Mouse (Mus musculus): Measurements from ENCODE around the gene Klhl29.
A peak's percentile ranks its signal among the peaks of the same experiment; 100 is the strongest.

The Klhl29 gene

GRCm38 (mm10) chr12:5125907-5126306 is 249.6 kb downstream of the Klhl29 start:
- DNase-seq (ENCODE audit: low spot score in 2 of 2), result no peak

DNA sequence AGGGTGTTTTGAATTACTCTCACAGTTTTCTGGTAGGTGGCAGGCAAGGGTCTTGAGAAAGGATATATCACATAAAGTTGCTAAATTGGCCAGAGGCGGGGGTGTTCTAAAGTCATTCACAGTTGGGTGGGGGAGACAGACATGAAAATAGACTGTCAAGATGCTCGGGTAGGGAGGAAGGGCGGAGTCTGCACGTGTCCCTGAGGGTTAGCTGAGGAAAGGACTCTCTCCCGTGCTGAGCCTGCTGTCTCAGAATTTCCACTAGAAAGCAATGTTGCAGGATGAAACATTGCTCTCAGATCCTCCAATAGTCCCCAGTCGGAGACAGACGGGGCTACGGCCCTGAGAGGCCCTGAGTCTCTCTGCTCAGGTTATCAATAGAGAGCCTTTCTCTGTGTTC is 252.5 kb downstream of the Klhl29 start:
- no peak for DNase-seq (ENCODE audit: low spot score in 2 of 2)

DNA sequence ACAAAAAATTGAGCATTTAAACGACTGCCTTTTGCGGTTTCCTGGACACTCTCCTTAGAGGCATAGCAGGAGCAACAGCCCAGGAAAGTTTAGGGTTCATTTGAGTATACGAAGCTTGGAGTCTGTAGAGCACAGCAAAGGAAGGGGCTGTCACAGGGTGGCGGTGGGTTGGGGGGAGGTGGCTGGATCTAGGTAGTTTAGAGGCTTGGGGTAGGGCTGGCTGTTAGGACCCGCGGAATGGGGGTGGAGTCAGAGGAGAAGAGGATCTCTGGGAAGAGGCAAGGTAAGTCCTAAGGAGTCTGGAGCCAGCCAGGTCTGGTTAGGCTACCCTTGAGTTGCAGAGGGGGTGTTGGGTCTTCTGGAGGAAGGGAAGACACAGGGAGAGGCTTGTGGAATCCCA is 255.2 kb downstream of the Klhl29 start:
- DNase-seq (ENCODE audit: low spot score in 2 of 2), result no peak

GRCm38 (mm10) chr12:5119726-5120125 is 255.8 kb downstream of the Klhl29 start:
- DNase-seq (ENCODE audit: low spot score in 2 of 2), result peak; percentile 77 to 81

GRCm38 (mm10) chr12:5119286-5119685 is 256.2 kb downstream of the Klhl29 start:
- DNase-seq (ENCODE audit: low spot score in 2 of 2), result no peak

DNA sequence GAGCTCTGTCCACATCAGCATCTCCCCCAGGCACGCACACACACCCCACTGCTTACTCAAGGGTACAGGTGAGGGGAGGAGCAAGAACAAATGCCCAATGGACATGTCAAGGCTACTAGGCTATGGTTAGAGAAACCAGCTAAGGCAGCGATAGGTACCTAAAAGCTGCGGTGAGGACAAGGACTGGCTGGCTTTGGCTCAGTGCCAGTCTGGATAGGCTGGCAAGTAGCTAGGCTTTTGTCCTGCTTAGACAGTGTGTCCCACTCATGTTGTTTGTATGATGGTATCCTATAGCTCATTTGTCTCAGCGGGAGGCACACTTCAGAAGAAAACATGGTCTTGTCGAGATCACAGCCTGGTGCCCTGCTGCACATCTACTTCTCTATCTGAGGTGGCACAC is 258.9 kb downstream of the Klhl29 start:
- DNase-seq (ENCODE audit: low spot score in 2 of 2), result no peak

DNA sequence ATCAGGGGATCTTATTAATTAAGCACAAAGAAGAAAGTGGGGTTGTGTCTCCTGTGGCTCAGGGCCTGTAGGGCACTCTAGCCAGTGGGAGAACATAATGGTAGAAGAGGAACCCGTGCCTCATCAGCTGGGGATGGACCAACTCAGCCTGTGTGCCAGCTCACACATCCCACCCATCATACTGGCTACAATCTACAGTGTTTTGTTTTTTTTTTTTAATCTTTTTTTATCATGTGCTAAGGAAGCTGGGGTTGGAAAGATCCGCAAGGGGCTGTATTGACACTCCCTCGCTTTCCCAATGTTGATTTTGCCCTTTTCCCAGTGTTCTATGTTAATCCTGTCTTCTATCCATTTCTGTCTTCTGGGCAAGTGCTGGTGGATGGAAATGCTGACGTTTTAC is 260.9 kb downstream of the Klhl29 start:
- no peak for DNase-seq (ENCODE audit: low spot score in 2 of 2)

DNA sequence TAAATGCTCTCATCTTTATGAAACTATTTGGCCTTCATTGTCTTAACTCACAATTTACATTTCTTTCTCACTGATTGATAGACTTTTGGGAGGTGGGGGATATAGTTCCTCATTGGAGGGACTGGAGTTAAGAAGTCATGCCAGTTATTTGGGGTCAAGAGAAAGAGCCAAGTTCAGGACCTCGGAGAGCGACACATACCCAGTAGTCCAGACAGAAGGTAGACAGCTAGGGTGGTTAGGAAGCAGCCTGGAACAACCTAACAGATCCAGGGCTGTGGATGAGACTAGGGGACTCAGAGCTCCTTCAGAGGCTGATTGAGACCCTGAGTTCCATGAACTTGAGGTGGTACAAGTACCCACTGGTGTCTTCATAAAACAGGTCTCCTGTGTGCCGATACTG is 264.1 kb downstream of the Klhl29 start:
- DNase-seq (ENCODE audit: low spot score in 2 of 2), result no peak

- no peak for DNase-seq (ENCODE audit: low spot score in 2 of 2)
Measured at GRCm38 (mm10) chr12:5108613-5109012, 266.9 kb downstream of the Klhl29 start.

- DNase-seq (ENCODE audit: low spot score in 2 of 2), result no peak
Measured at GRCm38 (mm10) chr12:5107795-5108194, 267.7 kb downstream of the Klhl29 start.

- DNase-seq (ENCODE audit: low spot score in 2 of 2), result no peak
Measured at GRCm38 (mm10) chr12:5104422-5105052, 270.9 kb downstream of the Klhl29 start.

DNA sequence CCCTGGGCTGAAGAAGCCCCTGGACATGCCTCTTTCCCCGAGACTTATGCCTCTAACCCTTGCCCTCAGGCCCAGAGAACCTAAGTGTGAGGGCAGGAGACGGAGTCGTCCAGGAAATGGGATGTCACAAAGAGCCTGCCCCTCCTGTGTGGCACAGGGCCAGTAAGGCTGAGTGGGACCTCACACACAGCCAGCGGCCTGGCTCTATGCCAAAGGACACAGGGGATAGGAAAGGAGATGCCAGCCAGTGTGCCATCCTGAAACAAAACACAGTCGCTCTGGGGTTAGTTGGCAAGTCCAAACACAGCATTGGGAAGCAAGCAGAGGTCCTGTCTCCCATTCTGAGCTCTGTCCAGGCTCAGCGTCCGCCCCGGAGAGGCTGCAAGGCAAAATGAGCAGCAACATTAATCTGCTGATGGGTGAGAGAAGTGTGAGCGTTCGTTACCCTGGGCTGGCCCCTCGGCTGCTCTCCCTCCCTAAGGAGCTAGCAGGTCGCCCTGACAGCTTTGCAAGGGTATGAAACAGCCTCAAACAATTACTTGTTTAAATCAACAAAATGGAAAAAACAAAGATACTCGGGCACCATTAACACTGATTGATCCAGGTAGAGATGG is 274.0 kb downstream of the Klhl29 start:
- DNase-seq (ENCODE audit: low spot score in 2 of 2), result peak in 1 of 2 experiments; percentile 61

DNA sequence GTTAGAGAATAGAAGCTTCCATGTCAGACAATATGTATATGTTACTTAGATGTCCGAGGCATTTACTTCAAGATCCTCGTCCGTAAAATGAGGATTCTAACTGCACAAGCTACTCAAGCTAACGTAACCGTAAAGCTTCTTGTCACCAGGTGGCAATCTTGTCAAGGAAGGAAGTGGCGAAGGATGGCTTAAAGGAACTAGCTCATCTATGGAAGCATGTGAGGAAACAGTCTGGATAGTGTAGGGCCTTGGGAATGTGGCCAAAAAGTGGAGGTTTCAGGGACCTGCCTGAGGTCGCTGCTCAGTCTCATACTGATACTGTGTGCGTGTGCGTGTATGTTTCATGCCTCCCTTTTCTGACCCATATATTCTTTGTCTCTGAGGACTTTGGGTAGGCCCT is 275.9 kb downstream of the Klhl29 start:
- DNase-seq (ENCODE audit: low spot score in 2 of 2), result no peak

- DNase-seq (ENCODE audit: low spot score in 2 of 2), result no peak
Measured at GRCm38 (mm10) chr12:5088639-5089038, 286.8 kb downstream of the Klhl29 start.

- DNase-seq (ENCODE audit: low spot score in 2 of 2), result peak in 1 of 2 experiments; percentile 63
Measured at GRCm38 (mm10) chr12:5087787-5088519, 287.5 kb downstream of the Klhl29 start.

DNA sequence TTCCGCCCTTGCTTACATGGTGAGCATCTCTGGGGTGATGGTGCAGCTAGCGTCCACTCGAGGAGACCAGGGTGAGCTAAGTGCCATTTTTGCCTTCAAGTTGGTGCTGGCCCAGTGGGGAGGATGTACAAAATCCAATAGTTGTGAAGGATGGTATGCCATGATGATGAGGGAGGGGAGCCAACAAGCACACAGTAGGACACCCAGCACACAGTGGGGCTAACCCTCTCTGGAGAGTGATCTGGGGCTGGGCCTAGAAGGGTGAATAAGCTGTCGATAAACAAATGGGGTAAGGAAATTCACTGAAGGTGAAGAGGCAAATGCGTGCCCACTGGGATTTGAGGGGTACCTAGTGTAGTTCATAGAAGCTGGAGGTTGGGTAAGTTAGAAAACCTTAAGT is 290.8 kb downstream of the Klhl29 start:
- DNase-seq (ENCODE audit: low spot score in 2 of 2), result no peak

DNA sequence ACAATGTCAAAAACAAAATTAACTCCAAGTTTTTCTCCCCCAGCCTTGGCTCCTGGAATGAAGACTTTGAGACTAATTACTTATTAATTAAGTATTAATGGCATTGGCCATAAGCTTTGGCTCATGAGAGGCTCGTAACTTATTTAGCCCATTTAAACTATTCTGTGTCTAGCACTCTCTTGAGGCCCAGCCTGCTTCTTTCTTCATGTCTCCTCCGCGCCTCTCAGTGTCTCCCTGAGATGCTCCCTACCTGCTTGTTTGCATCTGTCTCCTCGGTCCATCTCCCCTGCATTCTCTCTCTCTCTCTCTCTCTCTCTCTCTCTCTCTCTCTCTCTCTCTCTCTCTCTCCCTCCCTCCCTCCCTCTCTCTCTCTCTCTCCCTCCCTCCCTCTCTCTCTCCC is 294.0 kb downstream of the Klhl29 start:
- no peak for DNase-seq (ENCODE audit: low spot score in 2 of 2)

DNA sequence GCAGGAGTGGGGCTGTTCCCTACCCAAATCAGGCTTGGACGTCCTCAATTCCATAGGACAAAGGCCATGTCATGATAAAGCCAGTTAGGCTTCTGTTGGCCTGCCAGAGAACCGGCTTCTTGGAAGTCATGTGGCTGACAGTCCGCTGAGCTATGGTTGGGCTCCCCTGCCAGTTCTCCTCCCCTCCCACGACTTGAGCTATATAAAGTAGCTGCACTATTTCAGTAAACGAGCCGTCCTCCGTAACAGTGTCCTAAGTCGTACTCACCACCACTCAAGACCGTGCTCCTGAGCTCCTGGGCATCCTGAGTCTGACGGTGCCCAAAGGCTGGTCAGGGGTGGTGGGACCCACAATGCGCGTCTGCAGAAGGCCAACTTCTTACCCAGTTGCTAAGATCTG is 302.3 kb downstream of the Klhl29 start:
- DNase-seq (ENCODE audit: low spot score in 2 of 2), result no peak

DNA sequence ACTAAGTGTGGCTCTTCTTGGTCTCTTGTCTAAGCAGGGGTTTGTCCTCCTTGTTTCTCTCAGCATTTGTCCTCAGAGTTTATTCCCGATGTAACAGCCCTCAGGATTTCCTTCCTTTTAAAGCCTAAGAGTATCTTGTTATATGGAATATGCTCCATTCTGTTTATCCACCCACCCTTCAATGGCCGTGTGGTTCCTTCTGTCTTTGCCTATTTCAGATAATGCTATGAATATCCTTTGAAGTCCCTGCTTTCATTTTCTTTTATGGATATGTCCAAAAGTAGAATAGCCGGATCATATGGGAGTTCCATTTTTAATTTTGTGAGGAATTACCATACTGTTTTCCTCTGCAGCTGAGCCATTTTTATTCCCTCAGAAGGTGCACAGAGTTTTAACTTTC is 305.4 kb downstream of the Klhl29 start:
- DNase-seq (ENCODE audit: low spot score in 2 of 2), result no peak

GRCm38 (mm10) chr12:5067590-5067989 is 307.9 kb downstream of the Klhl29 start:
- no peak for DNase-seq (ENCODE audit: low spot score in 2 of 2)

DNA sequence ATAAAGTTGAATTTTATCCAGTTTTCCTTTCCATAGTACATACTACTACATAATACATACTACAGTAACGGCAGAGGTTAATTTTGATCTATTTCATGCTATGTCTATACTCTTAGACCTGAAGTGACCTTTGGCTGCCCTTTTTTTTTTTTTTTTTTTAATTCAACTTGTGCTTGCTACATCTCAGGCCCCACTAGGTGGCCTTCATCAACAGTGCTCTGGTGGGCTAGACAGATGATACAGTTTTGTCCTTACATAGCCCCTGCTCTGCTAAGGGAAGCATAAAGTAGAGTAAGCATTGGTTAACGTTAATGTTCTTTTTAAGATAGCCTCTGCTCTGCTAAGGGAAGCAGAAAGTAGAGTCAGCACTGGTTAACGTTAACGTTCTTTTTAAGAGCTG is 327.4 kb downstream of the Klhl29 start:
- no peak for DNase-seq (ENCODE audit: low spot score in 2 of 2)

DNA sequence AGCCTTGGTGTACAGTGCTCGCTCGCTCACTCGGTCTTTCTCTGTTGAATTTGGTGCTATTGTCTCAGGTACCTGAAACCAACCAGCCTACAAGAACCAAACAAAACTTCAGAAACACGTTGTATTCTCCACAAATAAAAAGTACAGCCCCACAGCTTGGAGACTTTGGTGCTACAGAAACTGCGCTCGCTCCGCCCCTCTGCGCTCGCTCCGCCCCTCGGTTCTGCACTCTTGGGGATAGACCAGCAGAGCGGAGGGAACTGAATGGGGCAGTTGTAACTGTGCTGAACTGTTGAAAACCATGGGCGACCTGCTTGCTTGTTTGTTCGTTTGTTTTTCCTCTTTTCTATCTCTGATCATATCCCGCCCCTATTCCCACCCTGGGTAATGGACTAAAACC is 331.3 kb downstream of the Klhl29 start:
- no peak for DNase-seq (ENCODE audit: low spot score in 2 of 2)

DNA sequence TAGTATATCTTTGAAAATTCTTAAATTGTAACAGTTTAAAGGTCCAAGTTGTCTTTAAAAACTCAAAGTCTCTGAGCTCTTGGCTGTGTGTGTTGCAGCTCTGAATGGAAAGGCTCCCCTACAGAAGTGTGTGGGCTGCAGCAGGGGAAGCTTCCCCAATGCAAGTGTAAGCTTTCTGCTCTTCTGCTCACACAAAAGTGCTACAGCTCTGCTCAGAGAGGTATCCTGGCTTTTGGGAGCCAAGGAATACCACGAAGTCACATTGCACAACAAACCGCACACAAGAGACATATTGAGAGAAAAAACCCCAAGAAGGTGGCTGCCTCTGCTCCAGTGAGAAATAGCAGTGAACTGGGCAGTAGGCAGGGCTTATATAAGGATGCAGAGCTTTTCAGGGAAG is 337.5 kb downstream of the Klhl29 start:
- DNase-seq (ENCODE audit: low spot score in 2 of 2), result no peak
